Mouse (Mus musculus) thymus, postnatal 10 days (tissue): Measurements from ENCODE around the gene Tubg2.

Experiments
- DNase-seq, 2 experiments: peaks; one replicate each; pipeline ENCODE4 v3.0.0; 2021; ENCODE audit warnings: low spot score in 2 of 2

Gene Tubg2

GRCm38 (mm10) chr11:101164677-101165580 lies 9.2 kb downstream of the Tubg2 start:
- DNase-seq = no peak

- no peak for DNase-seq
These were observed 10.7 kb downstream of the Tubg2 start for GRCm38 (mm10) chr11:101166357-101166756.

- no peak for DNase-seq
These were observed 11.7 kb downstream of the Tubg2 start for GRCm38 (mm10) chr11:101167211-101167962.

GRCm38 (mm10) chr11:101167963-101168300 lies 12.2 kb downstream of the Tubg2 start:
- DNase-seq = no peak

- DNase-seq = no peak
These were observed 12.7 kb downstream of the Tubg2 start for GRCm38 (mm10) chr11:101168301-101168980.

- no peak for DNase-seq
These were observed 13.8 kb downstream of the Tubg2 start for GRCm38 (mm10) chr11:101169301-101170107.

GRCm38 (mm10) chr11:101170354-101170810 lies 14.7 kb downstream of the Tubg2 start, which contains the start of gene Cntnap1:
Cntnap1 (plus strand) TSS chr11:101170523.
- no peak for DNase-seq

- DNase-seq = peak; percentile 78 to 89
These were observed 15.3 kb downstream of the Tubg2 start, which contains the start of gene Plekhh3 for GRCm38 (mm10) chr11:101170811-101171610. Plekhh3 (minus strand) TSS chr11:101171351.

- no peak for DNase-seq
These were observed 16.2 kb downstream of the Tubg2 start for GRCm38 (mm10) chr11:101171721-101172433.

- DNase-seq = no peak
These were observed 16.7 kb downstream of the Tubg2 start for GRCm38 (mm10) chr11:101172434-101172815.

GRCm38 (mm10) chr11:101173112-101173511 lies 17.4 kb downstream of the Tubg2 start:
- no peak for DNase-seq

GRCm38 (mm10) chr11:101173631-101174388 lies 18.1 kb downstream of the Tubg2 start:
- DNase-seq = peak; percentile 62 to 78

- DNase-seq = no peak
These were observed 18.7 kb downstream of the Tubg2 start for GRCm38 (mm10) chr11:101174389-101174745.

GRCm38 (mm10) chr11:101174851-101175628 lies 19.3 kb downstream of the Tubg2 start, which contains the start of gene Ccr10:
Ccr10 (minus strand) TSS chr11:101175443.
- no peak for DNase-seq

GRCm38 (mm10) chr11:101175636-101176116 lies 20.0 kb downstream of the Tubg2 start:
- no peak for DNase-seq

- DNase-seq = no peak
These were observed 20.5 kb downstream of the Tubg2 start for GRCm38 (mm10) chr11:101176117-101176691.

GRCm38 (mm10) chr11:101176933-101177773 lies 21.4 kb downstream of the Tubg2 start:
- DNase-seq = peak; percentile 66 to 84
